Mouse (Mus musculus) liver, adult 2 months (tissue): ENCODE measurements around the gene Mfsd1. TPM values are rescaled to one million over a fixed set of nuclear protein-coding genes. Genes with fewer than 3 reads are reported as not detected.

Experiments used
- DNase-seq: peaks from one replicate; pipeline ENCODE4 v3.0.0-alpha.2; 2011; ENCODE audit warnings: low read depth, low spot score; ENCODE audit errors: extremely low read depth
- H3K27ac ChIP-seq: fragments of 200-500 bp; replicated peaks from 2 replicates; pipeline ENCODE4 v1.5.1; 2012; ENCODE audit warnings: low read depth, mild to moderate bottlenecking, control low read depth, inconsistent platforms, low read length; ENCODE audit not compliant: insufficient read depth
- H3K27me3 ChIP-seq: fragments of 200-500 bp; 2 replicates; pipeline ENCODE4 v1.6.1; 2012; ENCODE audit warnings: mild to moderate bottlenecking, moderate library complexity, low read length, inconsistent platforms; ENCODE audit not compliant: control insufficient read depth, insufficient read depth
- H3K36me3 ChIP-seq: fragments of 200-500 bp; 2 replicates; pipeline ENCODE4 v1.6.1; 2012; ENCODE audit warnings: low read length, inconsistent platforms; ENCODE audit not compliant: control insufficient read depth, insufficient read depth
- H3K4me1 ChIP-seq: fragments of 200-500 bp; 2 replicates; pipeline ENCODE4 v1.6.1; 2011; ENCODE audit warnings: low read length; ENCODE audit not compliant: control insufficient read depth, insufficient read depth
- H3K4me3 ChIP-seq: fragments of 200-500 bp; 2 replicates; pipeline ENCODE4 v1.5.1; 2011; ENCODE audit warnings: low read depth, mild to moderate bottlenecking, control low read depth, low read length, moderate library complexity; ENCODE audit not compliant: insufficient read depth
- H3K79me2 ChIP-seq: fragments of 200-500 bp; 2 replicates; pipeline ENCODE4 v1.6.1; 2012; ENCODE audit warnings: inconsistent platforms, mild to moderate bottlenecking, low read length, moderate library complexity; ENCODE audit not compliant: control insufficient read depth, insufficient read depth
- H3K9ac ChIP-seq: fragments of 200-500 bp; 2 replicates; pipeline ENCODE4 v1.6.1; 2012; ENCODE audit warnings: low read depth, mild to moderate bottlenecking, control low read depth, inconsistent platforms, low read length
- CTCF ChIP-seq: fragments of 200-500 bp; IDR thresholded peaks from 2 replicates; pipeline ENCODE4 v1.5.1; 2011; ENCODE audit warnings: low read depth, low read length, control low read depth
- POLR2A ChIP-seq: fragments of 200-500 bp; IDR thresholded peaks from 2 replicates; pipeline ENCODE4 v1.6.1; 2011; ENCODE audit warnings: low read length, control low read depth; ENCODE audit not compliant: insufficient read depth; ENCODE audit errors: extremely low read depth
- WGBS: fragments of 180-500 bp; shearing (Covaris S2); methylation state at CpG from one replicate; pipeline ENCODE4 v1.1.7; 2018; 5-methylcytosine and 5-hydroxymethylcytosine counted together
- polyA plus RNA-seq: library from polyadenylated mRNA; depleted of rRNA; stranded (reverse); fragments of >200 nt; gene quantifications from 2 replicates; pipeline ENCODE4 v1.2.3, GENCODE M21; 2012; rRNA removed
- total RNA-seq: library from RNA; depleted of rRNA; stranded (reverse); fragments of >200 nt; gene quantifications from 2 replicates; pipeline ENCODE4 v1.2.3, GENCODE M21; 2014; rRNA removed

Gene Mfsd1
- total and polyA plus RNA-seq, 2 experiments = 60.3 to 86.1 TPM

DNA sequence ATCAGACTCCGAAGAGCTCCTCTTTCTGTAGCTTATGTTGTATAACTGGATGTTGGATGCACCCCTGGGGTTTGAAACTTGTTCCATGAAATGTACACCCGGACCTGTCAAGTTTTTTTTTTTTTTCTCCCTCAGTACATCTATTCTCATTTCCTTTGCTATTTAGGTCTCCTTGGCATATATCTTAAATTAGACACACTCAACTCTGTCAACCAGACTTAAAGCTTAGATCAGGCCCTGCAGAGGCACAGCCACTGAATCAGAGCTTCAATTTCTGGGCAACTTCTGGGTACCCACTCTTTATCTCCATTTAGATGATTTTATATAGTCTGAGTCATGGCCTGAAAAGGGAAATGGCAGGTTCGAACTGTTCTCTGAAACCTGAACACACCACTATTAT, 60.6 kb downstream of the Mfsd1 start:
- no peaks in the 10 kb centered on the region for H3K27me3 ChIP-seq
- TF ChIP-seq POLR2A = no peak
- TF ChIP-seq CTCF = no peak
- no peaks in the 10 kb centered on the region for H3K4me1 ChIP-seq
- no peaks in the 10 kb centered on the region for H3K79me2 ChIP-seq
- no peak for DNase-seq
- 89% methylated on average over 3 of the region's 3 CpGs for WGBS
- H3K4me3 ChIP-seq = no peak overlapping the region
- H3K27ac ChIP-seq = no peak overlapping the region
- H3K36me3 ChIP-seq = no peaks in the 10 kb centered on the region
- no peak overlapping the region for H3K9ac ChIP-seq

DNA sequence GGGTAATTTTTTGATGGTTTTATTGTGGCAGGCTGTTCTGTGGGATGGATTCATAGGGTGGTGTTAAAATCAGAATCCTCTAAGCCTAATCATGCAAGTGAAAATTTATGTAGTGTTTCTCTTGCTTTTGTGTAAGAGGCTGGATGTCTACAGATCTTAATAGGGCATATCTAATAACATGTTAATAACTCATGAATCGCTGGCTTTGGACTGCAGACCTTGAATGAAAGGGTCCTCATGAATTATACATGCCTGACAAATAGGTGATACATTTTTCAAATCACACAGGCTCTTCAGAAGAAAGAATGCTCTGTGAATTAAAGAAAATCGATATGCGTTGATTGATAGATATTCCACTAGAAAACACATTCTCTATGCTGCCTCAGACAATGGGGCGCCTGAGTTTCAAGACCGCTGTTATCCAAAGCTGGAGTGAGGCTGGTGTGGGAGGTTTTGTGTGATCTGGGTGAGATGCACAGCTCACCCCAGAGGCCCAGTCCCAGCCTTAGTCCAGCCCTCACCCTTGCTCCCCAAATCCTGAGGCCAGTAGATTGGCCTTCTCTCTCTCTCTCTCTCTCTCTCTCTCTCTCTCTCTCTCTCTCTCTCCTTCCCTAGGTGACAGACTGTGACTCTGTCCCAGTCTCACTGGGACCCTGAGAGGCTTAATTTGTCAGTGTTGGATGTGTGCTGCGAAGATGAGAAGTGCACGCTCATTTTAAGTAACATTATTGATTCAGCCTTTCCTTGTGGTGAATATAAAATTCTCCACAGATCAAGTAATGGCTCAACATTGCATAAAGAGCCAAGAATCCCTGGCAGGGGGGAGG, 63.3 kb downstream of the Mfsd1 start:
- 91% methylated on average over 7 of the region's 7 CpGs for WGBS
- no peak for TF ChIP-seq CTCF
- TF ChIP-seq POLR2A = no peak
- H3K27me3 ChIP-seq = no peaks in the 10 kb centered on the region
- no peaks in the 10 kb centered on the region for H3K36me3 ChIP-seq
- no peaks in the 10 kb centered on the region for H3K4me1 ChIP-seq
- no peak overlapping the region for H3K27ac ChIP-seq
- no peaks in the 10 kb centered on the region for H3K79me2 ChIP-seq
- no peak for DNase-seq
- H3K4me3 ChIP-seq = no peak overlapping the region
- no peak overlapping the region for H3K9ac ChIP-seq

Other genes starting within 250 kb of the Mfsd1 start
- gene Mlf1, start 208.6 kb upstream of the Mfsd1 start, total RNA-seq = 0.20 and 0.55 TPM in 2 replicates
- not detected in 2 replicates for gene Mlf1, start 208.6 kb upstream of the Mfsd1 start, polyA plus RNA-seq
- gene Gm17402, start 207.6 kb upstream of the Mfsd1 start, total RNA-seq = not detected in 2 replicates
- gene Gm17402, start 207.6 kb upstream of the Mfsd1 start, polyA plus RNA-seq = not detected in 2 replicates
- 44.2 and 60.9 TPM in 2 replicates for gene Gfm1, start 152.6 kb upstream of the Mfsd1 start, total RNA-seq
- gene Gfm1, start 152.6 kb upstream of the Mfsd1 start, polyA plus RNA-seq = 32.6 and 34.0 TPM in 2 replicates
- 0.09 and 0.74 TPM in 2 replicates for gene Lxn, start 118.8 kb upstream of the Mfsd1 start, total RNA-seq
- gene Lxn, start 118.8 kb upstream of the Mfsd1 start, polyA plus RNA-seq = 2.8 TPM in 2 replicates
- gene Rarres1, start 67.2 kb upstream of the Mfsd1 start, total RNA-seq = 22.8 and 62.7 TPM in 2 replicates
- gene Rarres1, start 67.2 kb upstream of the Mfsd1 start, polyA plus RNA-seq = 31.1 and 47.9 TPM in 2 replicates